Mouse (Mus musculus) testis, adult 2 months (tissue): Measurements from ENCODE around the gene Vwa3b.

Experiments
- CTCF ChIP-seq: fragments of 200-500 bp; IDR thresholded peaks from 2 replicates; pipeline ENCODE4 v1.5.1; 2012; ENCODE audit warnings: low read depth, mild to moderate bottlenecking, inconsistent platforms, low read length, moderate library complexity; ENCODE audit not compliant: control insufficient read depth, insufficient read depth, insufficient replicate concordance
- POLR2A ChIP-seq: fragments of 200-500 bp; IDR thresholded peaks from 2 replicates; pipeline ENCODE4 v1.6.1; 2012; ENCODE audit warnings: low read depth, mild to moderate bottlenecking, inconsistent platforms, low read length, moderate library complexity; ENCODE audit not compliant: control insufficient read depth

DNA sequence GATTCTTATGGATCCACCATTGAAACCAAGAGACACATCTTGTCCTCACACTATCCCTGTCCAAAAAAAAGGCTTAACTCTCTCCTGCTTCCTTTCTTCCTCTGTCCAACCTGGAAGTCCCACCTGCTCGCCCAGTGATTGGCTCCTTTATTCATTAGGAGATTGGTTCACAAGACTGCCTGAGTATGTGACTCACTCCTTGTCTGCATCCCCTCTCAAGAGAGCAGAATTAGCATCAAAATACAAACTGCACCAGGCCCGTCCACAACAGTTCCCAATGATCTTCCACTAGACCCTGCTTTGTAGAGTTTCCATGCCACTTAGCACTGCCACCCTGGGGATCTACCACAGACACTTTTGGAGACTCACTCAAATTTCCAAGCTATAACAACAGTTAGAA, 75.3 kb downstream of the Vwa3b start:
- TF ChIP-seq CTCF (no peak), POLR2A (no peak)
